Mouse (Mus musculus): Measurements from ENCODE around the gene Aspm. TPM values are rescaled to one million over a fixed set of nuclear protein-coding genes. Genes with fewer than 3 reads are reported as not detected.

The Aspm gene
- polyA plus RNA-seq, 1 experiment: 2.4 TPM

DNA sequence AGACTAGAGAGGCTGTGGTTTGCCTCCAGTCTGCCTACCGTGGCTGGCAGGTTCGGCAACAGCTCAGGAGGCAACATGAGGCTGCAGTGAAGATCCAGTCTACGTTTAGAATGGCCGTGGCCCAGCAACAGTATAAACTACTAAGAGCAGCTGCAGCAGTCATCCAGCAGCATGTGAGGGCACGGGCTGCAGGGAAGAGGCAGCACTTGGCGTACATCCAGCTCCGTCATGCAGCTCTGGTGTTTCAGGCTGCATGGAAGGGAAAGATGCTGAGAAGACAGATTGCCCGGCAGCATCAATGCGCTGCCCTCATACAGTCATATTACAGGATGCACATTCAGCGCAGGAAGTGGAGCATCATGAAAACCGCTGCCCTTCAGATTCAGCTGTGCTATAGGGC, 24.3 kb downstream of the Aspm start:
- no peak for TF ChIP-seq CEBPB (IDR thresholded peaks at IDR 0.05; ENCODE audit: insufficient read depth, poor library complexity, severe bottlenecking)
- no peak for TF ChIP-seq POLR2A (IDR thresholded peaks at IDR 0.05; ENCODE audit: insufficient read length, low read depth)
- TF ChIP-seq SRF (IDR thresholded peaks at IDR 0.05; ENCODE audit: control insufficient read depth, insufficient read length, low read depth): no peak
- no peak for TF ChIP-seq MYOG (IDR thresholded peaks at IDR 0.05; ENCODE audit: control insufficient read depth in 1 of 3, insufficient read depth in 1 of 3, insufficient read length in 2 of 3, low read depth in 2 of 3)
- no peak for TF ChIP-seq E2F4 (IDR thresholded peaks at IDR 0.05; ENCODE audit: insufficient read depth)
- TF ChIP-seq POLR2AphosphoS2 (IDR thresholded peaks at IDR 0.05; ENCODE audit: insufficient read length, low read depth): no peak
- TF ChIP-seq MAX (IDR thresholded peaks at IDR 0.05; ENCODE audit: low read depth): no peak
- TF ChIP-seq TCF12 (IDR thresholded peaks at IDR 0.05; ENCODE audit: insufficient read depth, poor library complexity, severe bottlenecking): no peak
- TF ChIP-seq MYOD1 (IDR thresholded peaks at IDR 0.05; ENCODE audit: control insufficient read depth in 1 of 3, insufficient read length in 2 of 3, low read depth in 2 of 3): no peak
- no peak overlapping the region for H3K4me2 ChIP-seq (ENCODE audit: low read depth)
- no peaks in the 10 kb centered on the region for H3K79me2 ChIP-seq (ENCODE audit: control insufficient read depth, insufficient read depth)
- no peak overlapping the region for H3ac ChIP-seq (ENCODE audit: control insufficient read depth, insufficient read length)
- no peaks in the 10 kb centered on the region for H3K27me3 ChIP-seq (ENCODE audit: control insufficient read depth, insufficient read depth, insufficient read length)
- H3K4me3 ChIP-seq: no peak overlapping the region
- peaks cover 28% of the 10 kb centered on the region for H3K36me3 ChIP-seq (ENCODE audit: control insufficient read depth, insufficient read depth)

DNA sequence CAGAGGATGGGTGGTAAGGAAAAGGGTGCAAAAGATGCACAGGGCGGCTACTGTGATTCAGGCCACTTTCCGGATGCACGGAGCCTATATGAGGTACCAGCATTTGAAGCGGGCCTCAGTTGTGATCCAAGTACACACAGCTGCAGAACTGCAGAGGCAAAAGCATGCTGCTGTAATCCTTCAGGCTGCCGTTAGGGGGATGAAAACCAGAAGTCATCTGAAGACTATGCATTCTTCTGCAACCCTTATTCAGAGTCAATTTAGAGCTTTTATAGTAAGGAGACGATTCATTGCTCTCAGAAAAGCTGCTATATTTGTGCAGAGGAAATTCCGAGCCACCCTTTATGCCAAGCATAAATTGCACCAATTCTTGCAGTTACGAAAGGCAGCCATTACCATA, 25.7 kb downstream of the Aspm start:
- H3K79me2 ChIP-seq (ENCODE audit: control insufficient read depth, insufficient read depth): no peaks in the 10 kb centered on the region
- no peak overlapping the region for H3K4me2 ChIP-seq (ENCODE audit: low read depth)
- no peak overlapping the region for H3K4me3 ChIP-seq
- peaks cover 28% of the 10 kb centered on the region for H3K36me3 ChIP-seq (ENCODE audit: control insufficient read depth, insufficient read depth)
- no peak for TF ChIP-seq SRF (IDR thresholded peaks at IDR 0.05; ENCODE audit: control insufficient read depth, insufficient read length, low read depth)
- no peak for TF ChIP-seq POLR2A (IDR thresholded peaks at IDR 0.05; ENCODE audit: insufficient read length, low read depth)
- no peak for TF ChIP-seq MYOD1 (IDR thresholded peaks at IDR 0.05; ENCODE audit: control insufficient read depth in 1 of 3, insufficient read length in 2 of 3, low read depth in 2 of 3)
- TF ChIP-seq MYOG (IDR thresholded peaks at IDR 0.05; ENCODE audit: control insufficient read depth in 1 of 3, insufficient read depth in 1 of 3, insufficient read length in 2 of 3, low read depth in 2 of 3): no peak
- no peak for TF ChIP-seq USF1 (IDR thresholded peaks at IDR 0.05; ENCODE audit: low read depth)
- TF ChIP-seq E2F4 (IDR thresholded peaks at IDR 0.05; ENCODE audit: insufficient read depth): no peak
- no peak for TF ChIP-seq REST (IDR thresholded peaks at IDR 0.05; ENCODE audit: insufficient read depth, insufficient read length)
- TF ChIP-seq TCF3 (IDR thresholded peaks at IDR 0.05; ENCODE audit: insufficient read length, low read depth): no peak
- no peak for TF ChIP-seq POLR2AphosphoS2 (IDR thresholded peaks at IDR 0.05; ENCODE audit: insufficient read length, low read depth)
- TF ChIP-seq TCF12 (IDR thresholded peaks at IDR 0.05; ENCODE audit: insufficient read depth, poor library complexity, severe bottlenecking): no peak
- no peak for TF ChIP-seq CEBPB (IDR thresholded peaks at IDR 0.05; ENCODE audit: insufficient read depth, poor library complexity, severe bottlenecking)
- no peak for TF ChIP-seq MAX (IDR thresholded peaks at IDR 0.05; ENCODE audit: low read depth)
- H3K27me3 ChIP-seq (ENCODE audit: control insufficient read depth, insufficient read depth, insufficient read length): no peaks in the 10 kb centered on the region
- no peak overlapping the region for H3ac ChIP-seq (ENCODE audit: control insufficient read depth, insufficient read length)

DNA sequence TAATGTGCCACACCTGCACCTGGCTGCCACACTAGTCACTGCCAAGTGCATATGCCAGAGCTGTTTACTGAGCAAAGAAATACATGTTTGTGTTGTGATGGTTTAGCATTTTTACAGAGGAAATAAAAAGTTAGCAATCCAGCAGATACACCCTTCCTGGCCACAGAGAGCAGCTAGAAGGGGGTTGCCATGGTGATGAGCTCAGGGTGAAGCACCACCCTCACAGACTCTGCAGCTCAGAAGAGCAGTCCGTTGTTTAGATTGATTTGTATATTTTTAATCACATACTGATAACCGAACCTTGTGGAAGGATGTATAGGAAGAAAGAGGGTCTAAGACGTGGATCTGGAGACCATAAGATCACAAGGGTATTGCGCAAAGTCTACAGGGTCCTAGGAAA, 26.6 kb downstream of the Aspm start:
- TF ChIP-seq CEBPB (IDR thresholded peaks at IDR 0.05; ENCODE audit: insufficient read depth, poor library complexity, severe bottlenecking): no peak
- TF ChIP-seq POLR2AphosphoS2 (IDR thresholded peaks at IDR 0.05; ENCODE audit: insufficient read length, low read depth): no peak
- TF ChIP-seq TCF3 (IDR thresholded peaks at IDR 0.05; ENCODE audit: insufficient read length, low read depth): no peak
- no peak for TF ChIP-seq TCF12 (IDR thresholded peaks at IDR 0.05; ENCODE audit: insufficient read depth, poor library complexity, severe bottlenecking)
- TF ChIP-seq POLR2A (IDR thresholded peaks at IDR 0.05; ENCODE audit: insufficient read length, low read depth): no peak
- no peak for TF ChIP-seq E2F4 (IDR thresholded peaks at IDR 0.05; ENCODE audit: insufficient read depth)
- no peak for TF ChIP-seq REST (IDR thresholded peaks at IDR 0.05; ENCODE audit: insufficient read depth, insufficient read length)
- TF ChIP-seq MYOG (IDR thresholded peaks at IDR 0.05; ENCODE audit: control insufficient read depth in 1 of 3, insufficient read depth in 1 of 3, insufficient read length in 2 of 3, low read depth in 2 of 3): no peak
- TF ChIP-seq SRF (IDR thresholded peaks at IDR 0.05; ENCODE audit: control insufficient read depth, insufficient read length, low read depth): no peak
- TF ChIP-seq USF1 (IDR thresholded peaks at IDR 0.05; ENCODE audit: low read depth): no peak
- no peak for TF ChIP-seq MYOD1 (IDR thresholded peaks at IDR 0.05; ENCODE audit: control insufficient read depth in 1 of 3, insufficient read length in 2 of 3, low read depth in 2 of 3)
- TF ChIP-seq MAX (IDR thresholded peaks at IDR 0.05; ENCODE audit: low read depth): no peak
- Histone ChIP-seq H3K36me3 (ENCODE audit: control insufficient read depth, insufficient read depth) (peaks cover 27% of the 10 kb centered on the region), H3K4me2 (ENCODE audit: low read depth) (no peak overlapping the region), H3K79me2 (ENCODE audit: control insufficient read depth, insufficient read depth) (no peaks in the 10 kb centered on the region), H3K4me3 (no peak overlapping the region), H3K27me3 (ENCODE audit: control insufficient read depth, insufficient read depth, insufficient read length) (no peaks in the 10 kb centered on the region), H3ac (ENCODE audit: control insufficient read depth, insufficient read length) (no peak overlapping the region)

DNA sequence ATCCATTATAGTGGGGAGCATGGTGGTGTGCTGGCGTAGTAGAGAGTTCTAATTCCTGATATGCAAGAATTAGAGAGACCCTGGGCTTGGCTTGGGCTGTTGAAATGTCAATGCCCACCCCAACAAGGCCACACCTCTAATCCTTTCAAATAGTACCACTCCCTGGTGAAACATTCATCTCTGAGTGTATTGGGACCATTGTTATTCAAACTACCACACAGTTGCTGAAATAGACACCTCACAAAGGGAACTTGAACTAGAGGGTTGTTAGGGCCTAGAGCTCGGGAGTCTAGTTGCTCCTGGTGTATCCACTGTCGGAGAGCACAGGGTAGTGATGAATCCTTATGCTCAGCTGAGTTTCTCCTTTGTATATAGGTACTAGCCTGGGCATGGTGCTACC, 40.1 kb downstream of the Aspm start:
- no peaks in the 10 kb centered on the region for H3K27me3 ChIP-seq (ENCODE audit: control insufficient read depth, insufficient read depth, insufficient read length)
- H3K79me2 ChIP-seq (ENCODE audit: control insufficient read depth, insufficient read depth): no peaks in the 10 kb centered on the region
- H3K4me2 ChIP-seq (ENCODE audit: low read depth): no peak overlapping the region
- TF ChIP-seq MYOG (IDR thresholded peaks at IDR 0.05; ENCODE audit: control insufficient read depth in 1 of 3, insufficient read depth in 1 of 3, insufficient read length in 2 of 3, low read depth in 2 of 3) (no peak), MAX (IDR thresholded peaks at IDR 0.05; ENCODE audit: low read depth) (no peak), TCF12 (IDR thresholded peaks at IDR 0.05; ENCODE audit: insufficient read depth, poor library complexity, severe bottlenecking) (no peak), SRF (IDR thresholded peaks at IDR 0.05; ENCODE audit: control insufficient read depth, insufficient read length, low read depth) (no peak), REST (IDR thresholded peaks at IDR 0.05; ENCODE audit: insufficient read depth, insufficient read length) (no peak), POLR2AphosphoS2 (IDR thresholded peaks at IDR 0.05; ENCODE audit: insufficient read length, low read depth) (no peak), CEBPB (IDR thresholded peaks at IDR 0.05; ENCODE audit: insufficient read depth, poor library complexity, severe bottlenecking) (no peak), USF1 (IDR thresholded peaks at IDR 0.05; ENCODE audit: low read depth) (no peak), E2F4 (IDR thresholded peaks at IDR 0.05; ENCODE audit: insufficient read depth) (no peak), MYOD1 (IDR thresholded peaks at IDR 0.05; ENCODE audit: control insufficient read depth in 1 of 3, insufficient read length in 2 of 3, low read depth in 2 of 3) (no peak)
- H3K4me3 ChIP-seq: no peak overlapping the region
- no peak overlapping the region for H3ac ChIP-seq (ENCODE audit: control insufficient read depth, insufficient read length)
- peaks cover 30% of the 10 kb centered on the region for H3K36me3 ChIP-seq (ENCODE audit: control insufficient read depth, insufficient read depth)
